Mouse (Mus musculus): Measurements from ENCODE around the gene BC052040. TPM values are rescaled to one million over a fixed set of nuclear protein-coding genes. Genes with fewer than 3 reads are reported as not detected.

BC052040 gene
- total RNA-seq (2021): 1 to 10 TPM; 2.6 TPM
- long read RNA-seq, experiment 1, partial matches to known transcripts: 0 of 3 reads
- long read RNA-seq, experiment 1, other reads (novel, unspliced or antisense): 1 of 3 reads
- long read RNA-seq, experiment 2, partial matches to known transcripts: 0 of 2 reads
- long read RNA-seq, experiment 2, other reads (novel, unspliced or antisense): 0 of 2 reads

- peak; percentile 82 for DNase-seq
Observed at GRCm38 (mm10) chr2:115581241-115581988, at the start of gene BC052040. TSS of gene BC052040 (plus strand) at chr2:115581716.

GRCm38 (mm10) chr2:115538009-115538690 lies 43.4 kb upstream of the BC052040 start:
- no peak for DNase-seq

DNA sequence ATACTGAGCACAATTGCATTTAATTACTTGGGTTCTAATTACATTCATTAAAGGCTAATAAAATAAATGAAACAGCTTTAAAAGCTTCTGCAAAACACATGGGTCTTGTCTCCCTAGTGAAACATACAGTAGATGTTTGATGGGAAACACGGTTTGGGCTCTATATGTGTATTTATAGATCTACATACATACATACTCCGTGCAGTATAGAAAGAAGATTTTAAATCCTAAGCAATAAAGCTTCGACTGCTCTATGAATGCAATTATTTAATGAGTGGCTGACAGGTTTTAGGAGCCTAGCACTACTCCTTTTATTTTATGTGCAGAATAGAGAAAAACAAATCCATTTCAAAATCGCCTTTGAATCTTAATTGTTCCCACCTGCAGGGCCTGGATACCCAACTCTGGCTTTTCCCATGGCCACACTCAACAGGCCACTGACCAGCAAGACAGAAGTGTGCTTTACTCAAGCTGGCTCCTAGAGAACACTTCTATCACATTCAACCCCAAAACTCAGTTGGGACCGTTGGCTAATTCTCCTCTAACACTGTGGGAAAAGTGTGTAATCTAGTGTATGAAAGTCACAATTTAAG lies 42.7 kb upstream of the BC052040 start:
- no peak for DNase-seq

DNA sequence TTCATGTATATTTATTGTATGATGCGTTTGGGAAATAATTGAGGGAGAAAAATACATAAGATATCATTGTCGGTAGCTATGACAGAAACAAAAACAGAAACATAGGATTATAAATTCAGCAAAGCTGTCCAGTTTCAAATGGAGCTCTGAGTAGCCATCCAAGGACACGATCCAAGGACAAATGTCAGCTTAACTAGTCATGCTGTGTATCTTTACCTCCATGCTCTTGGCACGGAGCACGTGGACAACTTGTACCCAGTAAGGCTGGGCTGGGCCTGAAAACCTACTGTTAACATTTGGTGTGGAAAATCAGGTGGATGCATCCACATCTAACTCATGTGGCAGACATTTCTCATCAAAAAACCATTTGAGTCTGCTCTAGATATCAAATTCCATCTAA lies 41.8 kb upstream of the BC052040 start:
- DNase-seq: no peak

GRCm38 (mm10) chr2:115542401-115543123 lies 39.0 kb upstream of the BC052040 start:
- no peak for DNase-seq

- no peak for DNase-seq
Observed at GRCm38 (mm10) chr2:115543212-115543611, 38.3 kb upstream of the BC052040 start.

GRCm38 (mm10) chr2:115551901-115552300 lies 29.6 kb upstream of the BC052040 start:
- no peak for DNase-seq

GRCm38 (mm10) chr2:115562155-115562827 lies 19.2 kb upstream of the BC052040 start:
- DNase-seq: no peak

DNA sequence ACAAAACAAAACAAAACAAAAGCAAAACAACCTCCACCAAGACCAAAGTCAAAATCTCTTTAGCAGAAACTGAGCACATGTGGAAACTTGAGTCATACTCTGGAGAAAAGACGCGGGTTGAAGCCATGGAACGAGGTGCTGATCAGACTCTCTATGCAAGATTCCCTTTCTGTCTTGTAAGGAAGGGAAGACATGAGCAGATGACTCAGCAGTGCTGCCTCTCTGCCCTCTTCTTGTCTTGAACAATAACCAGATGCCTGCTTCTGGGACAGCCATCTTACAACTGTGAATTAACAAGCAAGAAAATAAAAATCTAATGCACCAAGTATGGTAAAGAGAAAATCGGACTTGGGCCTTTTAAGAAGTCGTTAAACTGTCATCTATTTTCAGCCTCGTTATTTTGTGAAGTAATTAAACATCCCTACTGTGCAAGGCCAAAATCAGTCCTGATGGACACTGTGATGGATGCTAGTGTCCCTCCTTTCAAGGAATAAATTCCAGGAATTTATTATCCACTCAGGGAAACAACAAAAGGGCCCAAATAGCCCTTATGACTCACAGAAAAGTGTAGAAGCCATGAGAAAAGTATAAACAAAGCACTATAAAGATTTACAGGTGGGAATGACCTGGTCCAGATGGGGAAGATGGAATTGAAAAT lies 18.0 kb upstream of the BC052040 start:
- DNase-seq: no peak

- DNase-seq: no peak
Observed at GRCm38 (mm10) chr2:115571996-115572395, 9.5 kb upstream of the BC052040 start.

DNA sequence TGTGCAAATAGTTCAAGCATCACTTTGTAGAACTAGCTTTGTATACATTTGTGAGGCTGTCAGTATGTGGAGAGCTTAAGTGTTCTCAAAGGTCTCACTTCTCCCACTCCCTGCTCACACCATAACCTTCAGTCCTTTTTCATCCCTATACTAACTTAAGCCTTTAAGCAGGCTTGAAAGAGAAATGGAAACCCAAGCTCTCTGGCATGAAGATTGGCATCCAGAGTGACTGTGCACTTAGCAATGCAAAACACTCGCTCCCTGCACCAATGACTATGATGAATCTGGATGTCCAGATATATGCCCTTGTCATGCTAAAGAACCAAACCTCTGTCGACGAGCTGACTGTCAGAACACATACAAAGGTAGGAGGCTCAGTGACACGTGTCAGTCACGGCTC lies 6.7 kb upstream of the BC052040 start:
- DNase-seq: no peak

DNA sequence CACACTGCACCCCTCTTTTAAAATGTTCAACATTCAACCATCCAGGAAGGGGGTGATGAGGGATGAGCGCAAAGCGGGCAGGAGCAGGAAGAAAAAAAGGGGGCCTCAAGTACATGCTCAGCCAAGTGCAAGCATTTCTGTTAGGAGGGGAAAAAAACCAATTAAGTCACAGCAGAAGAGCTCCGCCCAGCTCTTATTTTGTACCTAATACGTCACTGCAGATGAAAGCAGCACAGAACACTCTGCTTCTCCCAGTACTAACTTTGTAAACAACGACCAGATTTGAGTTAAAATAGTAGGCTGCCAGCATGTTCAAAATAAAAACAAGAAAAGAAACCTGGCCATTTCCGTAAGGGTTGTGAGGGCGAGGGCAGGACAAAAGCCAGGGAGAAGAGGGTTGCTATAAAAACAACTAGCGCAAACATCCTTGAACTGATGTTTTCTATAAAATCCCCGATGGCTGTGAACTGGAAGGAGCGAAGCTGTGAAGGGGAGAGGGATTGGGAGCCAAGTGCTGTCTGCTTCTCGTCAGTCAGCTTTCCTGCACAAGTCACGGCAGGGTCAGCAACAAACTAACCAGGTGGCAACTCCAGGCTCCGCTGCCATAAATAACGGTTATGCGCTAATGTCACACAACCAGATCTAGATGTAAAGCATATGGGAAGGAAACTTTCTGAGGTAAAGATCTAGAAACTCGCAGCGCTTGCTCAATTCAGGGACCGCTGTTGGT lies 2.2 kb upstream of the BC052040 start:
- no peak for DNase-seq

- DNase-seq: no peak
Observed at GRCm38 (mm10) chr2:115579976-115580375, 1.5 kb upstream of the BC052040 start.

DNA sequence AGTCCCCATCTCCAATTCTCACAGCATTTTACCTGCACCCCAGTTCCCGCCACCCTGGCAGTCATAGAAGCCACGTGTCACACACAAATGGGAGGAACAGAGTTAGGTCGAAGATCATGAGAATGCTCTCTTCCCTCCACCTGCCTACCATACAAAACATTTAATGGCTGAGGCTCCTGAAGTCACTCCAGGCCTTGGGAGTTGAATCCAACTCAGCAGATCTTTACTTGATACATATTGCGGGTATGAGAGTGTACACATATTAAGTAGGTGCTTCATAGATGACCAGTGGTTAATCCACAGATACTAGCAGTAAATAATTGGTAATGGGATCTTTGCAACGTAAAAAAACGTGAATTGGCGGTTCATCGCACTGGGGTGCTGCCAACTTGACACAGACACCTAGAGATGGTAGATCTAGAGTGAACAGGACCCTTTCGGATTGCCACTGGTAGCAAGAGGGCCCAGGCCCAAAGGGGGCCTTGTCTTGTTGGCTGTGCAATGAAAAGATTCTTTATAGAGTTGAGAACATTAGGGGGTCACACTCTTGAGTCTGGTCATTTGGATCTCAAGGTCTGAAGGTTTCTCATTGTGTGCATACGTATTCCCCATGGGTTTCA lies 583 bp downstream of the BC052040 start:
- no peak for DNase-seq

DNA sequence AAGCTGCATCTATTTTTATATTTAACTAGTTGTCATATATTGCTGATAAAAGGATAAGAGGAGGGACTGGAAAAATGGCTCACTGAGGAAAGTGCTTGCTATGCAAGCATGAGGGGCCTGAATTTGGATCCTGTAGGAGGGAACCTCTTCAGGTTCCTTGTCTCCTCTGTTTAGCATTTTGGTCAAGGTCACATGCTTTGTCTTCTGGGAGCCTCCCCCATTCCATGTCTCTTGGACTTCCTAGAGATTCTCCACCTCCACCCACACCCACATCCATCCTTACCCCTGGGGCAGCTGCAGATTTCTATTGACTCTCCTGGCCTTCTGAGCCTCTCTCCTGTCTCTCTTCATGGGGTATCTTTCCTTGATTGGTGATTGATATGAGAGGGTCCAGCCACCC lies 2.3 kb downstream of the BC052040 start:
- DNase-seq: no peak

- no peak for DNase-seq
Observed at GRCm38 (mm10) chr2:115590602-115591001, 9.1 kb downstream of the BC052040 start.

- DNase-seq: peak; percentile 51
Observed at GRCm38 (mm10) chr2:115592651-115593119, 11.2 kb downstream of the BC052040 start.

DNA sequence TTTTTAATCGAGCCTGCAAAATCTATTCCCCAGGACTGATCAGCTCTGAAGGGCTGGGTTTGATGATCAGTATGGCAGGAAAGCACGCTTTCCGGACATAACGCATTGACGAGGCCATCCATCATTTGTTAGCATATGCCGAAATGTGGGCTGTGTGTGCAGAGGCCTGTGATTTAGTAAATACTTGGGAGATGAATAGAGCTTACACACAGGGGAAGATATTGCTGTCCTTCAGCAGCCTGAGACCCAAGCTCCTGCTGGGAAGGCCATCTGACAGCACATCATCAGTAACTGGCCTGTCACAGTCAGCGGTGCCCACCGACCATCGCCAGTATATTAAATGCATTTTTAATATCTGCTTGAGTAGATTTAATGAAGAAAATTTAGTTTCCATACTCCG lies 15.5 kb downstream of the BC052040 start:
- no peak for DNase-seq

DNA sequence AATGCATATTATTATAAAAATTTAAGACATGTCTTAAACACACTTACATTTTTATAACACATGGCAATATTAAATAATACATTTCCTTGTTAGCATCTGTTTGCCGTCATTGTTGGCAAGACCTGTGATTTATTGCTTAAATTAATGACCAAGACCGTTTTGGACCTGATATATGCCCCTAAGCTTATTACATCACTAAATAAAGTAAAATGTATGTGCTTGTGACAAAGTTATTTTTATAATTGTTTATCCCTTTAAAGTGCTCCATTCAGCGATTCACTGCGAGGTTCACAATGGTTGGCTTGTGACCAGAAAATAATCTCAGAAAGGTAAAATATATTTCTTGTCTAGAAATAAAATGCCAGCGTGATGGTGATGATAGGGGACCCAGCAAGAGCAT lies 16.8 kb downstream of the BC052040 start:
- DNase-seq: no peak

GRCm38 (mm10) chr2:115600724-115601123 lies 19.2 kb downstream of the BC052040 start:
- DNase-seq: no peak

Measured in gastrocnemius, postnatal 10 days (tissue).